Comparison of ENCODE assay signal across 10 mouse cellular contexts in the genomic region with DNA sequence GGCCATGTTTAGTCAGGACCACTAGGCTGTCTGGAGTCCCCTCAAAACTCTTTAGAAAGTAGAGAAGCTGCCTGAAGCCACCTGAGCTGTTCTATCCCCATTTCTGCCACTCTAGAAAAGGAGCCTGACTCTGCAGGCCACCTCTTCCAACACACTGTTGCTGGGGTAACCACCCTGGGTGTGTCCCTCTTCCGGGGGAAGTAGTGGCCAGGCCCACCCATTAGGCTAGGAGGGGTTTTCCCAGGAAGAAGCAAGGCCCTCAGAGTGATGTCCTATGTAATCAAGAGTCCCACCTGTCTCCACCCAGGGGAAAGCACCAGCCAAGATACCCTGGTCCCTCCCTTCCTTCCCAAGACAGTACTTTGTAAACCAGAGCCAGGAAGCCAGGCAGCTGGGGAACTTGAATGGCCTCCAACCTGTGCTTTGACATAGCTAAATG. TPM values are rescaled to one million over a fixed set of nuclear protein-coding genes. Genes with fewer than 3 reads are reported as not detected.
DNase-seq lines count a peak whose midpoint lies in the region; ATAC-seq and TF ChIP-seq lines count a peak whose summit lies in the region.
"Had no signal": no experiment of that assay in that cellular context is flagged by ENCODE, and none has a peak within 500 bp of the region (broad histone marks: within the 10 kb centered on the region; RNA-seq: fewer than 3 reads in every experiment).

No protein-coding gene starts in this region.

- peaks cover 19% of the 10 kb centered on the region for H3K4me1 ChIP-seq in heart, postnatal 0 days (ENCODE audit: control insufficient read depth, insufficient read depth)
- 0 out of 2 replicates have a peak, but pooled peaks cover 6% of the 10 kb centered on the region for H3K4me1 ChIP-seq in lung, postnatal 0 days (ENCODE audit: insufficient read depth, low read depth, low read length)
- H3K4me1 ChIP-seq: neural tube, embryonic 13.5 days had no signal

- no peak overlapping the region for H3K4me2 ChIP-seq in heart, postnatal 0 days (ENCODE audit: low read depth, low read length)
- H3K4me2 ChIP-seq in lung, postnatal 0 days (replicated peaks; ENCODE audit: low read depth, low read length): no peak overlapping the region
- H3K4me2 ChIP-seq: limb, embryonic 13.5 days; neural tube, embryonic 13.5 days had no signal

- no peaks in the 10 kb centered on the region for H3K36me3 ChIP-seq in heart, postnatal 0 days (replicated peaks; ENCODE audit: control insufficient read depth, insufficient read depth, low read length)
- H3K36me3 ChIP-seq in lung, postnatal 0 days (ENCODE audit: insufficient read depth, low read length): no peaks in the 10 kb centered on the region
- H3K36me3 ChIP-seq: limb, embryonic 13.5 days; neural tube, embryonic 13.5 days had no signal

- TF ChIP-seq CTCF in heart, postnatal 0 days (IDR thresholded peaks at IDR 0.05; ENCODE audit: low read depth): no peak
- no peak for TF ChIP-seq CTCF in lung, postnatal 0 days (IDR thresholded peaks at IDR 0.05)

- H3K27ac ChIP-seq in heart, postnatal 0 days (ENCODE audit: low read depth): peak overlapping the region; percentile 76
- H3K27ac ChIP-seq in lung, postnatal 0 days (ENCODE audit: low read length): no peak overlapping the region
- H3K27ac ChIP-seq: limb, embryonic 13.5 days; neural tube, embryonic 13.5 days had no signal

- WGBS in heart, postnatal 0 days: 73% methylated on average over 1 of the region's 1 CpGs
- WGBS in lung, postnatal 0 days: 37% methylated on average over 1 of the region's 1 CpGs

- no peaks in the 10 kb centered on the region for H3K27me3 ChIP-seq in heart, postnatal 0 days (ENCODE audit: control insufficient read depth, insufficient read depth, low read length)
- no peaks in the 10 kb centered on the region for H3K27me3 ChIP-seq in lung, postnatal 0 days (replicated peaks; ENCODE audit: insufficient read depth, low read length)
- H3K27me3 ChIP-seq: limb, embryonic 13.5 days; neural tube, embryonic 13.5 days had no signal

- TF ChIP-seq EP300 in heart, postnatal 0 days (IDR thresholded peaks at IDR 0.05; ENCODE audit: low read depth): no peak
- peak; percentile 84 for TF ChIP-seq EP300 in lung, postnatal 0 days (IDR thresholded peaks at IDR 0.05)

- no peak overlapping the region for H3K4me3 ChIP-seq in heart, postnatal 0 days (ENCODE audit: low read depth, low read length)
- no peak overlapping the region for H3K4me3 ChIP-seq in lung, postnatal 0 days (ENCODE audit: low read depth, low read length)
- H3K4me3 ChIP-seq: limb, embryonic 13.5 days; neural tube, embryonic 13.5 days had no signal

- H3K9ac ChIP-seq in heart, postnatal 0 days (replicated peaks; ENCODE audit: low read depth, low read length): no peak overlapping the region
- no peak overlapping the region for H3K9ac ChIP-seq in lung, postnatal 0 days (replicated peaks; ENCODE audit: low read depth)
- H3K9ac ChIP-seq: limb, embryonic 13.5 days; neural tube, embryonic 13.5 days had no signal

- DNase-seq in gastrocnemius, adult 18-20 months (ENCODE audit: low spot score): peak; percentile 32
- no peak for DNase-seq in gastrocnemius, postnatal 10 days
- peak; percentile 54 for DNase-seq in MEL-GATA-1-ER (ENCODE audit: extremely low read depth, low read depth)
- DNase-seq in heart, postnatal 0 days (ENCODE audit: low spot score): peak; percentile 44
- peak; percentile 48 for DNase-seq in lung, postnatal 0 days (ENCODE audit: low spot score)
- no peak for DNase-seq in cerebellum, postnatal 14 days
- DNase-seq in cerebellum, postnatal 10 days: no peak
- DNase-seq in layer of hippocampus, postnatal 36 days: no peak

- H3K9me3 ChIP-seq in heart, postnatal 0 days (replicated peaks; ENCODE audit: control insufficient read depth, low read length): no peaks in the 10 kb centered on the region
- H3K9me3 ChIP-seq in lung, postnatal 0 days (ENCODE audit: low read length): no peaks in the 10 kb centered on the region
- H3K9me3 ChIP-seq: limb, embryonic 13.5 days; neural tube, embryonic 13.5 days had no signal

- peak; percentile 32; the same call in 1 of the 2 replicates for ATAC-seq in heart, postnatal 0 days (ENCODE audit: insufficient read depth, low read depth)
- peak; percentile 84 for ATAC-seq in lung, postnatal 0 days

RNA-seq across cellular contexts. Expression of a gene that starts 17.3 kb away (rescaled TPM):
- total RNA-seq in gastrocnemius, adult 18-20 months (2021): 1 to 10 TPM; 4.3 to 6.3 TPM
- total RNA-seq in gastrocnemius, postnatal 10 days (2021): 10 to 100 TPM in 1 of 2 experiments, 1 to 10 TPM in 1; 9.5 to 11.4 TPM
- total RNA-seq in heart, postnatal 0 days (2014; rRNA removed; ENCODE audit: low replicate concordance): 37.4 and 45.5 TPM in 2 replicates
- 16.5 and 25.4 TPM in 2 replicates for polyA plus RNA-seq in heart, postnatal 0 days (2015; fragmentation: Nextera tagmentation; extraction: Ambion mirVana)
- 22.1 and 26.0 TPM in 2 replicates for polyA plus RNA-seq in lung, postnatal 0 days (2015; fragmentation: Nextera tagmentation; extraction: Ambion mirVana)
- total RNA-seq in layer of hippocampus, postnatal 36 days (2021): 1 to 10 TPM; 3.4 to 3.9 TPM

RNA-seq across cellular contexts. Expression of a gene that starts 47.8 kb away (rescaled TPM):
- total RNA-seq in gastrocnemius, adult 18-20 months (2021): 1 to 10 TPM; 1.7 to 2.7 TPM
- total RNA-seq in gastrocnemius, postnatal 10 days (2021): 1 to 10 TPM; 7.4 to 8.3 TPM
- total RNA-seq in heart, postnatal 0 days (2014; rRNA removed; ENCODE audit: low replicate concordance): 2.5 and 3.8 TPM in 2 replicates
- 0.85 and 0.89 TPM in 2 replicates for polyA plus RNA-seq in heart, postnatal 0 days (2015; fragmentation: Nextera tagmentation; extraction: Ambion mirVana)
- polyA plus RNA-seq in lung, postnatal 0 days (2015; fragmentation: Nextera tagmentation; extraction: Ambion mirVana): 1.7 and 2.3 TPM in 2 replicates
- total RNA-seq in layer of hippocampus, postnatal 36 days (2021): 10 to 100 TPM; 30.9 to 39.8 TPM

Comparison
In these comparisons a context has a peak if more than half of its experiments do, and no peak if none do; other contexts are left out.
1. DNase-seq: peak in gastrocnemius, adult 18-20 months (single experiment), MEL-GATA-1-ER (single experiment), heart, postnatal 0 days (single experiment) and lung, postnatal 0 days (single experiment); none in gastrocnemius, postnatal 10 days (single experiment), cerebellum, postnatal 14 days (0 of 2), cerebellum, postnatal 10 days (0 of 2) and layer of hippocampus, postnatal 36 days (0 of 2).